Mouse (Mus musculus) MEL (cell line): ENCODE results near the gene Sh2d1a. TPM values are rescaled to one million over a fixed set of nuclear protein-coding genes. Genes with fewer than 3 reads are reported as not detected.

Experiments
- DNase-seq: peaks from one replicate; pipeline ENCODE4 v3.0.0; 2011; ENCODE audit warnings: low read depth, low spot score
- H3K27ac ChIP-seq: 2 replicates; pipeline ENCODE4 v1.5.1; 2012; ENCODE audit warnings: low read depth, mild to moderate bottlenecking, control low read depth, low read length, moderate library complexity; ENCODE audit not compliant: control insufficient read depth
- H3K27me3 ChIP-seq, 2 experiments: fragments of 150-350 bp in 1 of 2; sonication (generic) in 1 of 2; 2 replicates each; pipeline ENCODE4 v1.6.1; 2012; ENCODE audit warnings: low read length in 2 of 2, mild to moderate bottlenecking in 2 of 2, improper control_type of control experiment in 1 of 2, moderate library complexity in 1 of 2; ENCODE audit not compliant: insufficient read depth in 2 of 2, control insufficient read depth in 1 of 2
- H3K36me3 ChIP-seq, 2 experiments: 2 replicates each; pipeline ENCODE4 v1.6.1; 2012 to 2014; ENCODE audit warnings: low read length in 2 of 2, improper control_type of control experiment in 1 of 2, inconsistent platforms in 1 of 2, mild to moderate bottlenecking in 1 of 2; ENCODE audit not compliant: insufficient read depth in 2 of 2, control insufficient read depth in 1 of 2
- H3K4me1 ChIP-seq, 2 experiments: fragments of 150-350 bp in 1 of 2; sonication (generic) in 1 of 2; 2 replicates each; pipeline ENCODE4 v1.6.1; 2012; ENCODE audit warnings: low read length in 2 of 2, improper control_type of control experiment in 1 of 2, mild to moderate bottlenecking in 1 of 2; ENCODE audit not compliant: insufficient read depth in 2 of 2, control insufficient read depth in 1 of 2
- H3K4me3 ChIP-seq, 2 experiments: fragments of 150-350 bp in 1 of 2; sonication (generic) in 1 of 2; 2 replicates each; pipeline ENCODE4 v1.5.1; 2012; ENCODE audit warnings: low read depth in 2 of 2, low read length in 2 of 2, mild to moderate bottlenecking in 2 of 2, moderate library complexity in 2 of 2, control low read depth in 1 of 2, improper control_type of control experiment in 1 of 2; ENCODE audit not compliant: control insufficient read depth in 1 of 2, insufficient read depth in 1 of 2
- H3K79me2 ChIP-seq: 2 replicates; pipeline ENCODE4 v1.6.1; 2012; ENCODE audit warnings: mild to moderate bottlenecking, low read length, moderate library complexity; ENCODE audit not compliant: control insufficient read depth, poor library complexity, insufficient read depth
- H3K9ac ChIP-seq: 2 replicates; pipeline ENCODE4 v1.6.1; 2012; ENCODE audit warnings: low read depth, mild to moderate bottlenecking, control low read depth, low read length, moderate library complexity; ENCODE audit not compliant: control insufficient read depth, poor library complexity, severe bottlenecking
- H3K9me3 ChIP-seq: fragments of 150-350 bp; sonication (generic); replicated peaks from 2 replicates; pipeline ENCODE4 v1.6.1; 2012; ENCODE audit warnings: mild to moderate bottlenecking, low read length, improper control_type of control experiment, moderate library complexity; ENCODE audit not compliant: insufficient read depth
- CHD1 ChIP-seq: IDR thresholded peaks from 2 replicates; pipeline ENCODE4 v1.6.1; 2012; ENCODE audit warnings: low read depth, mild to moderate bottlenecking, inconsistent platforms, low read length, improper control_type of control experiment
- CHD2 ChIP-seq: IDR thresholded peaks from 2 replicates; pipeline ENCODE4 v1.6.1; 2011; ENCODE audit warnings: low read length, improper control_type of control experiment
- CTCF ChIP-seq, 3 experiments: IDR thresholded peaks in 2 of 3; conservative IDR thresholded peaks in 1 of 3; 2 replicates each; pipeline ENCODE4 v1.5.1; 2011 to 2012; ENCODE audit warnings: low read length in 3 of 3, low read depth in 2 of 3, mild to moderate bottlenecking in 2 of 3, improper control_type of control experiment in 1 of 3, inconsistent platforms in 1 of 3, mixed read lengths in 1 of 3, moderate library complexity in 1 of 3; ENCODE audit not compliant: control insufficient read depth in 1 of 3, insufficient read depth in 1 of 3, poor library complexity in 1 of 3, severe bottlenecking in 1 of 3
- E2F4 ChIP-seq: IDR thresholded peaks from 2 replicates; pipeline ENCODE4 v1.6.1; 2011; ENCODE audit warnings: low read depth, low read length, improper control_type of control experiment, borderline replicate concordance
- ELF1 ChIP-seq: IDR thresholded peaks from 2 replicates; pipeline ENCODE4 v1.6.1; 2014; ENCODE audit warnings: low read depth, mild to moderate bottlenecking, inconsistent platforms, low read length, improper control_type of control experiment, moderate library complexity
- EP300 ChIP-seq, 2 experiments: IDR thresholded peaks; 2 replicates each; pipeline ENCODE4 v1.6.1; 2011; ENCODE audit warnings: improper control_type of control experiment in 2 of 2, low read length in 2 of 2, low read depth in 1 of 2, mild to moderate bottlenecking in 1 of 2
- ETS1 ChIP-seq: IDR thresholded peaks from 2 replicates; pipeline ENCODE4 v1.6.1; 2012; ENCODE audit warnings: low read depth, mild to moderate bottlenecking, inconsistent platforms, low read length, improper control_type of control experiment, moderate library complexity
- HCFC1 ChIP-seq: IDR thresholded peaks from 2 replicates; pipeline ENCODE4 v1.6.1; 2012; ENCODE audit warnings: low read depth, mild to moderate bottlenecking, inconsistent platforms, low read length, improper control_type of control experiment, moderate library complexity
- JUND ChIP-seq: IDR thresholded peaks from 2 replicates; pipeline ENCODE4 v1.6.1; 2011; ENCODE audit warnings: low read depth, mild to moderate bottlenecking, improper control_type of control experiment, low read length
- KAT2A ChIP-seq: conservative IDR thresholded peaks from 2 replicates; pipeline ENCODE4 v1.6.1; 2012; ENCODE audit warnings: low read depth, low read length, improper control_type of control experiment, inconsistent platforms
- MAFK ChIP-seq: IDR thresholded peaks from 2 replicates; pipeline ENCODE4 v1.6.1; 2011; ENCODE audit warnings: low read depth, mild to moderate bottlenecking, low read length, improper control_type of control experiment, borderline replicate concordance
- MAX ChIP-seq: IDR thresholded peaks from 2 replicates; pipeline ENCODE4 v1.6.1; 2011; ENCODE audit warnings: low read length, improper control_type of control experiment
- MAZ ChIP-seq: IDR thresholded peaks from 2 replicates; pipeline ENCODE4 v1.6.1; 2012; ENCODE audit warnings: low read depth, mild to moderate bottlenecking, inconsistent platforms, low read length, improper control_type of control experiment
- MEF2A ChIP-seq: IDR thresholded peaks from 2 replicates; pipeline ENCODE4 v1.6.1; 2014; ENCODE audit warnings: low read depth, mild to moderate bottlenecking, inconsistent platforms, low read length, improper control_type of control experiment; ENCODE audit not compliant: poor library complexity, insufficient replicate concordance, severe bottlenecking; ENCODE audit errors: extremely low read depth
- MXI1 ChIP-seq: IDR thresholded peaks from 2 replicates; pipeline ENCODE4 v1.6.1; 2011; ENCODE audit warnings: mild to moderate bottlenecking, low read depth, low read length, improper control_type of control experiment
- MYB ChIP-seq: IDR thresholded peaks from 2 replicates; pipeline ENCODE4 v1.6.1; 2011; ENCODE audit warnings: mild to moderate bottlenecking, low read depth, low read length, improper control_type of control experiment
- NELFE ChIP-seq: IDR thresholded peaks from 2 replicates; pipeline ENCODE4 v1.6.1; 2011; ENCODE audit warnings: low read depth, low read length, improper control_type of control experiment
- NRF1 ChIP-seq: IDR thresholded peaks from 2 replicates; pipeline ENCODE4 v1.6.1; 2014; ENCODE audit warnings: low read depth, mild to moderate bottlenecking, inconsistent platforms, low read length, improper control_type of control experiment, moderate library complexity; ENCODE audit not compliant: poor library complexity, insufficient read depth, severe bottlenecking
- POLR2AphosphoS2 ChIP-seq: IDR thresholded peaks from 2 replicates; pipeline ENCODE4 v1.6.1; 2011; ENCODE audit warnings: low read length, improper control_type of control experiment
- POLR2AphosphoS5 ChIP-seq: IDR thresholded peaks from 2 replicates; pipeline ENCODE4 v1.6.1; 2012; ENCODE audit warnings: low read depth, borderline replicate concordance, mild to moderate bottlenecking, inconsistent platforms, low read length, moderate library complexity, mixed read lengths
- RAD21 ChIP-seq: IDR thresholded peaks from 2 replicates; pipeline ENCODE4 v1.6.1; 2011; ENCODE audit warnings: mild to moderate bottlenecking, low read depth, low read length, improper control_type of control experiment
- RCOR1 ChIP-seq: IDR thresholded peaks from 2 replicates; pipeline ENCODE4 v1.6.1; 2012; ENCODE audit warnings: low read depth, mild to moderate bottlenecking, inconsistent platforms, low read length, improper control_type of control experiment
- SIN3A ChIP-seq: IDR thresholded peaks from 2 replicates; pipeline ENCODE4 v1.6.1; 2012; ENCODE audit warnings: low read length, improper control_type of control experiment, inconsistent platforms
- SMC3 ChIP-seq: IDR thresholded peaks from 2 replicates; pipeline ENCODE4 v1.6.1; 2011; ENCODE audit warnings: low read depth, low read length, improper control_type of control experiment
- TAL1 ChIP-seq: IDR thresholded peaks from 2 replicates; pipeline ENCODE4 v1.6.1; 2012; ENCODE audit warnings: mild to moderate bottlenecking, inconsistent platforms, low read length, moderate library complexity, mixed read lengths
- TBP ChIP-seq: IDR thresholded peaks from 2 replicates; pipeline ENCODE4 v1.8.0; 2011; ENCODE audit warnings: low read depth, low read length, improper control_type of control experiment
- TCF12 ChIP-seq: IDR thresholded peaks from 2 replicates; pipeline ENCODE4 v1.6.1; 2014; ENCODE audit warnings: low read depth, mild to moderate bottlenecking, inconsistent platforms, low read length, improper control_type of control experiment, moderate library complexity
- UBTF ChIP-seq: IDR thresholded peaks from 2 replicates; pipeline ENCODE4 v1.6.1; 2012; ENCODE audit warnings: low read depth, mild to moderate bottlenecking, inconsistent platforms, low read length, improper control_type of control experiment, moderate library complexity, borderline replicate concordance; ENCODE audit not compliant: insufficient read depth
- USF2 ChIP-seq, 2 experiments: IDR thresholded peaks; 2 replicates each; pipeline ENCODE4 v1.6.1; 2011 to 2012; ENCODE audit warnings: improper control_type of control experiment in 2 of 2, low read length in 2 of 2, borderline replicate concordance in 1 of 2, inconsistent platforms in 1 of 2, low read depth in 1 of 2, mild to moderate bottlenecking in 1 of 2; ENCODE audit not compliant: insufficient read depth in 1 of 2
- ZC3H11A ChIP-seq: IDR thresholded peaks from 2 replicates; pipeline ENCODE4 v1.6.1; 2012; ENCODE audit warnings: low read depth, mild to moderate bottlenecking, inconsistent platforms, low read length, improper control_type of control experiment
- polyA plus RNA-seq, 2 experiments: library from polyadenylated mRNA; stranded (reverse) in 1 of 2; unstranded in 1 of 2; fragments of >175 nt in 1 of 2; fragments of >200 nt in 1 of 2; gene quantifications; 2 replicates each; pipeline versions ENCODE4 v1.2.1 to v1.2.4; 2012; ENCODE audit warnings: low replicate concordance in 2 of 2, low read depth in 1 of 2; ENCODE audit not compliant: insufficient read length in 2 of 2, insufficient read depth in 1 of 2, missing spikeins in 1 of 2
- total RNA-seq: library from RNA; depleted of rRNA; stranded (reverse); fragments of 300-350 nt; gene quantifications from 2 replicates; pipeline ENCODE4 v1.2.3, GENCODE M21; 2012

Sh2d1a gene
- total and polyA plus RNA-seq, 3 experiments = not detected

DNA sequence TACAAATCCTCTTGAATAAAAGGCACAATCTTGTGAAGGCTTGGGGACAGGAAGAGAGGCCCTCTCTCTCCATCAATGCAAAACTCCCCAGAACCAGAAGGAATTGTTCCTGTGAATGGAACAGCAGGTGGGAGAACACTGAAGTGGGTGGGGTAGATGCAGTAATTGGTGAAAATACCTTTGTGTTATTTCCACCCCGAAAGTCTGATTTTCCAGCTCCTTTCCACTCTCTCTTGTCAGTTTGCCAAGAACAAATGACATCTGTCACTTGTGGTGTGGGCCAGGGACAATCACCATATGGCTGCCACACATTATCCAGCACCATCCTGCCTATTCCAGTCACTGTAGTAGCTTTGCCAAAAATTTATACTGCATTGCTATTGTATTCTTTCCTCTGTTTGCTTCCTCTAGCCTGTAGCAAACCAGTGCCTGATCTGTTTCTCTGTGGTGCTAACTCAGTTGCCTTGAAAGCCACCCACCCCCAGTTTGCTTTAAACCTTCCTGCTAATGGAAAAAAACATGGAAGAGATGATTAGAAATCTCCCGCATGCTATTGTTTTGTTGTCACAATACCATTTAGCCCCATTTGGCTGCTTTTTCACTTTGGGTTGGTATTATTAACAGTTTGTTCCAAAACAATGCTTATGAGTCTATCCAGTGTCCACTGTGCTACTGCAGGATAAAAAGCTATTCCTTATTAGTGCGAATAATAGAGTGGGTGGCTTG lies 37.9 kb downstream of the Sh2d1a start:
- peak; percentile 8 for DNase-seq
- H3K4me3 ChIP-seq = peak overlapping the region; percentile 43 to 95

DNA sequence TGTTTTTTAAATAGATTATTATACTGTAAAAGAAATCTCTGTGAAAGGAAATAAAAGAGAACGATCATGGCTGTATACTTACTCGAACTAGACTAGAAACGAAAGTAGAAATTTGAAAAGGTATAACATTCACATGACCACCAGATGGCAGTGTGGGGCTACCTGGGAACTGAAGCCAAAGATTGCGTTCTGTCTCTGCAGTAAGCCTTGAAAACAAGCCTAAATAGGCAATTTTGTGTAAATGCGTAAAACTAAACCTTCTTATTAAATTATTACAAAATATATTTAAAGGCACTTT lies 38.5 kb downstream of the Sh2d1a start:
- H3K79me2 ChIP-seq = no peaks in the 10 kb centered on the region
- H3K9ac ChIP-seq = no peak overlapping the region
- peak overlapping the region in 1 of 2 experiments; percentile 95; a peak in 2 of 4 replicates for H3K4me3 ChIP-seq
- H3K27me3 ChIP-seq = no peaks in the 10 kb centered on the region
- no peaks in the 10 kb centered on the region; a peak in 1 of 4 replicates for H3K4me1 ChIP-seq
- no peak for TF ChIP-seq NRF1
- no peak for TF ChIP-seq MYB
- no peak for TF ChIP-seq E2F4
- no peak for TF ChIP-seq HCFC1
- no peak for TF ChIP-seq CHD1
- no peak for TF ChIP-seq RCOR1
- TF ChIP-seq NELFE = no peak
- TF ChIP-seq MEF2A = no peak
- no peak for TF ChIP-seq POLR2AphosphoS2
- TF ChIP-seq MAFK = no peak
- no peak for TF ChIP-seq USF2 (IDR thresholded peaks at IDR 0.05; ENCODE audit: borderline replicate concordance in 1 of 2, insufficient read depth in 1 of 2, low read depth in 1 of 2, low read length in 2 of 2)
- no peak for TF ChIP-seq MAZ
- no peak for TF ChIP-seq TAL1
- no peak for TF ChIP-seq JUND
- TF ChIP-seq SMC3 = peak; percentile 58
- TF ChIP-seq ETS1 = no peak
- no peak for TF ChIP-seq TBP
- TF ChIP-seq RAD21 = peak; percentile 62
- no peak for TF ChIP-seq MXI1
- no peak for TF ChIP-seq EP300 (IDR thresholded peaks at IDR 0.05; ENCODE audit: low read depth in 1 of 2, low read length in 2 of 2)
- TF ChIP-seq CHD2 = no peak
- no peak for TF ChIP-seq UBTF
- peak; percentile 44 to 63 (median 50) for TF ChIP-seq CTCF (IDR thresholded peaks at IDR 0.05 in 2 of 3, conservative IDR thresholded peaks at IDR 0.05 in 1 of 3; ENCODE audit: control insufficient read depth in 1 of 3, insufficient read depth in 1 of 3, low read depth in 2 of 3, low read length in 3 of 3, poor library complexity in 1 of 3, severe bottlenecking in 1 of 3)
- TF ChIP-seq SIN3A = no peak
- peak; percentile 37 for TF ChIP-seq ZC3H11A
- TF ChIP-seq KAT2A = no peak
- peak; percentile 78 for DNase-seq
- no peaks in the 10 kb centered on the region for H3K9me3 ChIP-seq
- H3K27ac ChIP-seq = no peak overlapping the region
- H3K36me3 ChIP-seq = no peaks in the 10 kb centered on the region

More for the DNA sequence above, 37.9 kb downstream of the Sh2d1a start:
- no peaks in the 10 kb centered on the region for H3K36me3 ChIP-seq
- no peaks in the 10 kb centered on the region for H3K9me3 ChIP-seq
- peak overlapping the region; percentile 32; the same call in 1 of the 2 replicates for H3K9ac ChIP-seq
- TF ChIP-seq POLR2AphosphoS5 (no peak), NRF1 (no peak), NELFE (no peak), ELF1 (no peak), SMC3 (no peak), TCF12 (no peak), MAX (no peak)
- no peaks in the 10 kb centered on the region; a peak in 1 of 4 replicates for H3K4me1 ChIP-seq
- H3K27ac ChIP-seq = no peak overlapping the region
- no peaks in the 10 kb centered on the region for H3K79me2 ChIP-seq
- no peaks in the 10 kb centered on the region for H3K27me3 ChIP-seq
